ENCODE assay signal across 8 mouse cellular contexts in the genomic region with DNA sequence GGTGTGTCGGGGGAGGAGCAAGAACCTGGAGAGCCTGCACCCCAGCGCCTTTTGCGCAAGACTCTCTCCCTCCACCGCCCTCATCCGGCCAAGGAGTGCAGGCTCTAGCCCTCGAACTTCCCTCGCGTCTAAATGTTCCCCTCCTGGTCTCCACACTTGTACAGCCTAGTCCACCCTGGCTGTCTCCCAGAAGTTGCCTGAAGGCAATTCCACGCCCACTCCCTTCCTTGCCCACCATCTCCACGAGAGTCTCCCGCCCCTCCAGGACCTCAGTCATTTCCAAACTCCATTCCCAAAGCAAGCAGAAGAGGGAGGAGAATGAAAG. TPM values are rescaled to one million over a fixed set of nuclear protein-coding genes. Genes with fewer than 3 reads are reported as not detected.
DNase-seq lines count a peak whose midpoint lies in the region; ATAC-seq and TF ChIP-seq lines count a peak whose summit lies in the region.
"Had no signal": no experiment of that assay in that cellular context is flagged by ENCODE, and none has a peak within 500 bp of the region (broad histone marks: within the 10 kb centered on the region; RNA-seq: fewer than 3 reads in every experiment).

No protein-coding gene starts in this region.

- H3K4me1 ChIP-seq in lung, embryonic 14.5 days (ENCODE audit: insufficient read depth): no peaks in the 10 kb centered on the region
- H3K4me1 ChIP-seq in hindbrain, embryonic 16.5 days (ENCODE audit: control insufficient read depth, insufficient read depth, low read depth, low read length): peaks cover 2% of the 10 kb centered on the region; the same call in 1 of the 2 replicates
- peaks cover 22% of the 10 kb centered on the region for H3K4me1 ChIP-seq in small intestine, adult 2 months (ENCODE audit: control insufficient read depth, insufficient read depth, insufficient read length, low read length)

- H3K27ac ChIP-seq in lung, embryonic 14.5 days (ENCODE audit: low read depth): no peak overlapping the region
- no peak overlapping the region for H3K27ac ChIP-seq in hindbrain, embryonic 16.5 days (ENCODE audit: low read depth, low read length)
- no peak overlapping the region for H3K27ac ChIP-seq in small intestine, adult 2 months (ENCODE audit: insufficient read depth, low read depth, low read length)
- H3K27ac ChIP-seq: limb, embryonic 12.5 days had no signal

- intact Hi-C loops in left cerebral cortex, postnatal 36 days (cut with DNase I): no loop called here

- H3K36me3 ChIP-seq in lung, embryonic 14.5 days (ENCODE audit: insufficient read depth): no peaks in the 10 kb centered on the region
- H3K36me3 ChIP-seq in hindbrain, embryonic 16.5 days (ENCODE audit: control insufficient read depth, insufficient read depth, low read length): no peaks in the 10 kb centered on the region
- H3K36me3 ChIP-seq in small intestine, adult 2 months (ENCODE audit: control insufficient read depth, insufficient read depth, low read length): no peaks in the 10 kb centered on the region
- H3K36me3 ChIP-seq: limb, embryonic 12.5 days had no signal

- TF ChIP-seq POLR2A in small intestine, adult 2 months (IDR thresholded peaks at IDR 0.05; ENCODE audit: low read depth, low read length): no peak

- no peak overlapping the region for H3K4me2 ChIP-seq in lung, embryonic 14.5 days
- H3K4me2 ChIP-seq in hindbrain, embryonic 16.5 days (ENCODE audit: low read length): peak overlapping the region; percentile 28; the same call in 1 of the 2 replicates
- H3K4me2 ChIP-seq: limb, embryonic 12.5 days had no signal

- H3K4me3 ChIP-seq in lung, embryonic 14.5 days (ENCODE audit: low read depth, low read length): no peak overlapping the region
- no peak overlapping the region for H3K4me3 ChIP-seq in hindbrain, embryonic 16.5 days (ENCODE audit: low read length)
- H3K4me3 ChIP-seq in small intestine, adult 2 months (ENCODE audit: low read depth, low read length): no peak overlapping the region

- peak; percentile 19; the same call in 1 of the 2 replicates for ATAC-seq in lung, embryonic 14.5 days (ENCODE audit: insufficient read depth)
- ATAC-seq in hindbrain, embryonic 16.5 days: no peak

- peak; percentile 36 for DNase-seq in lung, embryonic 14.5 days
- no peak for DNase-seq in lung, postnatal 14 days
- DNase-seq in cerebellum, postnatal 14 days: peak; percentile 65 to 68
- DNase-seq in left cerebral cortex, postnatal 36 days (ENCODE audit: low spot score in 2 of 2): no peak
- DNase-seq in spleen, adult 18-20 months: no peak

- 1% methylated on average over 11 of the region's 11 CpGs for WGBS in lung, embryonic 14.5 days
- WGBS in hindbrain, embryonic 16.5 days: 1% methylated on average over 11 of the region's 11 CpGs
- WGBS in small intestine, adult 2 months: 0% methylated on average over 11 of the region's 11 CpGs

- no peak overlapping the region for H3K9ac ChIP-seq in lung, embryonic 14.5 days
- no peak overlapping the region for H3K9ac ChIP-seq in hindbrain, embryonic 16.5 days (ENCODE audit: low read depth, low read length)
- H3K9ac ChIP-seq: limb, embryonic 12.5 days had no signal

- no peaks in the 10 kb centered on the region for H3K9me3 ChIP-seq in lung, embryonic 14.5 days (ENCODE audit: low read depth, low read length)
- H3K9me3 ChIP-seq in hindbrain, embryonic 16.5 days (ENCODE audit: control insufficient read depth, low read length): no peaks in the 10 kb centered on the region
- H3K9me3 ChIP-seq: limb, embryonic 12.5 days had no signal

- peaks cover 100% of the 10 kb centered on the region for H3K27me3 ChIP-seq in lung, embryonic 14.5 days (ENCODE audit: insufficient read depth, low read length)
- peaks cover 58% of the 10 kb centered on the region for H3K27me3 ChIP-seq in hindbrain, embryonic 16.5 days (replicated peaks; ENCODE audit: control insufficient read depth, insufficient read depth, low read length)
- H3K27me3 ChIP-seq in small intestine, adult 2 months (ENCODE audit: control insufficient read depth, insufficient read depth, low read length): peaks cover 90% of the 10 kb centered on the region

- peak; percentile 33; the same call in 1 of the 2 replicates for TF ChIP-seq CTCF in lung, embryonic 14.5 days (IDR thresholded peaks at IDR 0.05; ENCODE audit: low read depth)
- 0 out of 2 replicates have a peak, but pooled peaks have one; percentile 13 for TF ChIP-seq CTCF in small intestine, adult 2 months (IDR thresholded peaks at IDR 0.05; ENCODE audit: extremely low read depth, insufficient read length, insufficient replicate concordance, low read depth, low read length)

RNA-seq across cellular contexts. Expression of gene Pax6, which starts 1.1 kb away (rescaled TPM):
- polyA plus RNA-seq in lung, embryonic 14.5 days (2014; fragmentation: Nextera tagmentation; extraction: Ambion mirVana): 0.08 TPM in 1 of 2 replicates, not detected in the other
- 40.7 and 43.8 TPM in 2 replicates for polyA plus RNA-seq in hindbrain, embryonic 16.5 days (2015; fragmentation: Nextera tagmentation; extraction: Ambion mirVana)
- polyA plus RNA-seq in small intestine, adult 2 months (2012; rRNA removed): 1.2 and 2.6 TPM in 2 replicates
- 10 to 100 TPM in 1 of 2 experiments, 1 to 10 TPM in 1; 8.1 to 12.4 TPM for total RNA-seq in left cerebral cortex, postnatal 36 days (2021)
- polyA plus RNA-seq: limb, embryonic 12.5 days had no signal

Comparison
In these comparisons a context has a peak if more than half of its experiments do, and no peak if none do; other contexts are left out.
1. DNase-seq: peak in lung, embryonic 14.5 days (single experiment) and cerebellum, postnatal 14 days (2 of 2); none in lung, postnatal 14 days (single experiment), left cerebral cortex, postnatal 36 days (0 of 2) and spleen, adult 18-20 months (0 of 2).
2. RNA of gene Pax6, which starts 1.1 kb away (polyA plus RNA-seq): 40.7 to 43.8 TPM in hindbrain, embryonic 16.5 days; 1.2 to 2.6 TPM in small intestine, adult 2 months and 0.08 TPM in lung, embryonic 14.5 days; every median in the first group is over 10 times any median in the second.